ENCODE assay signal across 24 mouse cellular contexts in genomic region chr15:25628251-25628650, GRCm38 (mm10).
"Had no signal": no experiment of that assay in that cellular context is flagged by ENCODE, and none has a peak within 500 bp of the region (broad histone marks: within the 10 kb centered on the region; RNA-seq: fewer than 3 reads in every experiment).

No protein-coding gene starts in this region.

- ATAC-seq: inflammation-experienced regulatory T-cells, adult 6 months; intestine, embryonic 15.5 days; intestine, postnatal 0 days; liver, embryonic 12.5 days had no signal

- H3K27me3 ChIP-seq: heart, embryonic 12.5 days; intestine, embryonic 15.5 days; limb, embryonic 13.5 days; limb, embryonic 15.5 days had no signal

- H3K4me3 ChIP-seq: heart, adult 2 months; heart, embryonic 12.5 days; hindbrain, embryonic 10.5 days; hindbrain, embryonic 13.5 days; hindbrain, embryonic 15.5 days; intestine, embryonic 15.5 days; layer of hippocampus, adult 2 months; limb, embryonic 13.5 days; limb, embryonic 15.5 days; liver, embryonic 12.5 days had no signal

- H3K36me3 ChIP-seq: heart, embryonic 12.5 days; hindbrain, embryonic 13.5 days; hindbrain, embryonic 15.5 days; intestine, embryonic 15.5 days; limb, embryonic 15.5 days; liver, embryonic 12.5 days had no signal

- H3K4me2 ChIP-seq: heart, embryonic 12.5 days; hindbrain, embryonic 13.5 days; hindbrain, embryonic 15.5 days; intestine, embryonic 15.5 days; limb, embryonic 13.5 days; limb, embryonic 15.5 days; liver, embryonic 12.5 days had no signal

- DNase-seq: gastrocnemius, postnatal 14 days; gastrocnemius, postnatal 36 days; heart, adult 11 months; heart, adult 2 months; heart, postnatal 10 days; heart, postnatal 4 days; kidney, adult 18-20 months; kidney, adult 8-10 months; kidney, postnatal 10 days; kidney, postnatal 25 days; kidney, postnatal 4 days; left cerebral cortex, postnatal 4 days had no signal

- H3K9ac ChIP-seq: heart, embryonic 12.5 days; hindbrain, embryonic 13.5 days; hindbrain, embryonic 15.5 days; intestine, embryonic 15.5 days; limb, embryonic 13.5 days; limb, embryonic 15.5 days; liver, embryonic 12.5 days; liver, embryonic 14.5 days had no signal

- H3K27ac ChIP-seq: heart, adult 2 months; hindbrain, embryonic 10.5 days; hindbrain, embryonic 13.5 days; hindbrain, embryonic 15.5 days; intestine, embryonic 15.5 days; layer of hippocampus, adult 2 months; limb, embryonic 13.5 days; limb, embryonic 15.5 days; liver, embryonic 12.5 days; liver, embryonic 14.5 days had no signal

- H3K9me3 ChIP-seq: heart, embryonic 12.5 days; hindbrain, embryonic 13.5 days; hindbrain, embryonic 15.5 days; intestine, embryonic 15.5 days; limb, embryonic 13.5 days; limb, embryonic 15.5 days; liver, embryonic 12.5 days had no signal
